Mouse (Mus musculus) embryonic fibroblast, embryonic 13.5 days (primary cell): ENCODE results near the gene Il12a.

ENCODE experiments used
- CTCF ChIP-seq: IDR thresholded peaks from 2 replicates; pipeline ENCODE4 v1.5.1; 2011; ENCODE audit warnings: mild to moderate bottlenecking, control low read depth, low read length, moderate library complexity, borderline replicate concordance; ENCODE audit not compliant: insufficient read depth
- POLR2A ChIP-seq: IDR thresholded peaks from 2 replicates; pipeline ENCODE4 v1.6.1; 2011; ENCODE audit warnings: low read depth, mild to moderate bottlenecking, control low read depth, low read length, moderate library complexity

- no peak for TF ChIP-seq POLR2A
- peak; percentile 68; the same call in 1 of the 2 replicates for TF ChIP-seq CTCF
Observed at GRCm38 (mm10) chr3:68720258-68720657, 29.8 kb downstream of the Il12a start.
